In genomic region chr9:115727361-115727760, GRCm38 (mm10) we compare ENCODE assay signal across 11 mouse cellular contexts.
A peak's percentile ranks its signal among the peaks of the same experiment; 100 is the strongest.
DNase-seq lines count a peak whose midpoint lies in the region; ATAC-seq and TF ChIP-seq lines count a peak whose summit lies in the region.
"Had no signal": no experiment of that assay in that cellular context is flagged by ENCODE, and none has a peak within 500 bp of the region (broad histone marks: within the 10 kb centered on the region; RNA-seq: fewer than 3 reads in every experiment).

No protein-coding gene starts in this region.

- H3K4me2 ChIP-seq in forebrain, postnatal 0 days (ENCODE audit: low read depth): no peak overlapping the region
- H3K4me2 ChIP-seq in forebrain, embryonic 16.5 days (ENCODE audit: low read length): no peak overlapping the region
- no peak overlapping the region for H3K4me2 ChIP-seq in kidney, embryonic 16.5 days (replicated peaks; ENCODE audit: low read depth, low read length)
- H3K4me2 ChIP-seq: liver, embryonic 15.5 days had no signal

- H3K9ac ChIP-seq in forebrain, postnatal 0 days: no peak overlapping the region
- no peak overlapping the region for H3K9ac ChIP-seq in forebrain, embryonic 16.5 days (replicated peaks; ENCODE audit: low read depth, low read length)
- H3K9ac ChIP-seq in kidney, embryonic 16.5 days (replicated peaks; ENCODE audit: low read length): no peak overlapping the region
- H3K9ac ChIP-seq: liver, embryonic 15.5 days had no signal

- H3K36me3 ChIP-seq in forebrain, postnatal 0 days (ENCODE audit: insufficient read depth): no peaks in the 10 kb centered on the region
- no peaks in the 10 kb centered on the region for H3K36me3 ChIP-seq in forebrain, embryonic 16.5 days (ENCODE audit: control insufficient read depth, insufficient read depth)
- H3K36me3 ChIP-seq in kidney, embryonic 16.5 days (ENCODE audit: insufficient read depth, low read length): no peaks in the 10 kb centered on the region
- H3K36me3 ChIP-seq: liver, embryonic 15.5 days had no signal

- 0 out of 2 replicates have a peak, but pooled peaks cover 7% of the 10 kb centered on the region for H3K9me3 ChIP-seq in forebrain, postnatal 0 days (ENCODE audit: low read length)
- H3K9me3 ChIP-seq in forebrain, embryonic 16.5 days (ENCODE audit: control insufficient read depth, low read length): peaks cover 10% of the 10 kb centered on the region; the same call in 1 of the 2 replicates
- peaks cover 5% of the 10 kb centered on the region; the same call in 1 of the 2 replicates for H3K9me3 ChIP-seq in kidney, embryonic 16.5 days (ENCODE audit: low read length)
- H3K9me3 ChIP-seq: liver, embryonic 15.5 days had no signal

- no peak overlapping the region for H3K27ac ChIP-seq in forebrain, postnatal 0 days (ENCODE audit: low read depth, low read length)
- H3K27ac ChIP-seq in forebrain, embryonic 16.5 days (ENCODE audit: low read length): no peak overlapping the region
- H3K27ac ChIP-seq in kidney, embryonic 16.5 days (ENCODE audit: low read length): no peak overlapping the region
- H3K27ac ChIP-seq: liver, embryonic 15.5 days had no signal

- no peak for ATAC-seq in forebrain, postnatal 0 days
- no peak for ATAC-seq in forebrain, embryonic 16.5 days
- no peak for ATAC-seq in kidney, embryonic 16.5 days (ENCODE audit: low FRiP score, low TSS enrichment)

- H3K27me3 ChIP-seq in forebrain, postnatal 0 days (ENCODE audit: insufficient read depth, low read length): no peaks in the 10 kb centered on the region
- H3K27me3 ChIP-seq in forebrain, embryonic 16.5 days (replicated peaks; ENCODE audit: control insufficient read depth, insufficient read depth, low read length): no peaks in the 10 kb centered on the region
- no peaks in the 10 kb centered on the region for H3K27me3 ChIP-seq in kidney, embryonic 16.5 days (ENCODE audit: insufficient read depth, low read length)
- H3K27me3 ChIP-seq: liver, embryonic 15.5 days had no signal

- H3K4me3 ChIP-seq in forebrain, postnatal 0 days (ENCODE audit: low read depth, low read length): no peak overlapping the region
- H3K4me3 ChIP-seq in forebrain, embryonic 16.5 days (replicated peaks; ENCODE audit: low read length): no peak overlapping the region
- H3K4me3 ChIP-seq in kidney, embryonic 16.5 days (ENCODE audit: low read length): no peak overlapping the region
- H3K4me3 ChIP-seq: liver, embryonic 15.5 days had no signal

- WGBS in forebrain, postnatal 0 days: 37% methylated on average over 5 of the region's 5 CpGs
- 47% methylated on average over 5 of the region's 5 CpGs for WGBS in forebrain, embryonic 16.5 days
- 63% methylated on average over 5 of the region's 5 CpGs for WGBS in kidney, embryonic 16.5 days

- peak; percentile 57 for DNase-seq in forebrain, postnatal 0 days
- DNase-seq in kidney, postnatal 10 days: peak; percentile 63
- peak; percentile 46 for DNase-seq in testis, postnatal 10 days (ENCODE audit: low spot score)
- no peak for DNase-seq in testis, postnatal 14 days (ENCODE audit: low spot score)
- DNase-seq in natural killer cell, adult 2 months (ENCODE audit: low spot score in 2 of 2): no peak
- no peak for DNase-seq in spleen, postnatal 14 days (ENCODE audit: low spot score in 2 of 2)
- DNase-seq: B cell, adult 2 months; cerebellum, adult 8-10 months had no signal

- no peak for TF ChIP-seq CTCF in forebrain, postnatal 0 days (IDR thresholded peaks at IDR 0.05; ENCODE audit: low read depth)

- no peaks in the 10 kb centered on the region for H3K4me1 ChIP-seq in forebrain, postnatal 0 days (ENCODE audit: insufficient read depth)
- H3K4me1 ChIP-seq in forebrain, embryonic 16.5 days (replicated peaks; ENCODE audit: control insufficient read depth, insufficient read depth, low read length): no peaks in the 10 kb centered on the region
- H3K4me1 ChIP-seq in kidney, embryonic 16.5 days (ENCODE audit: insufficient read depth, low read length): peaks cover 3% of the 10 kb centered on the region; the same call in 1 of the 2 replicates
- H3K4me1 ChIP-seq: liver, embryonic 15.5 days had no signal

Comparison
In these comparisons a context has a peak if more than half of its experiments do, and no peak if none do; other contexts are left out.
1. DNase-seq: peak in forebrain, postnatal 0 days (single experiment), kidney, postnatal 10 days (single experiment) and testis, postnatal 10 days (single experiment); none in testis, postnatal 14 days (single experiment), natural killer cell, adult 2 months (0 of 2) and spleen, postnatal 14 days (0 of 2).